Mouse (Mus musculus): ENCODE measurements around the gene Zfp398. TPM values are rescaled to one million over a fixed set of nuclear protein-coding genes. Genes with fewer than 3 reads are reported as not detected.

The Zfp398 gene
- total and polyA plus RNA-seq, 2 experiments from 2014 or later: 13.0 to 24.2 TPM

DNA sequence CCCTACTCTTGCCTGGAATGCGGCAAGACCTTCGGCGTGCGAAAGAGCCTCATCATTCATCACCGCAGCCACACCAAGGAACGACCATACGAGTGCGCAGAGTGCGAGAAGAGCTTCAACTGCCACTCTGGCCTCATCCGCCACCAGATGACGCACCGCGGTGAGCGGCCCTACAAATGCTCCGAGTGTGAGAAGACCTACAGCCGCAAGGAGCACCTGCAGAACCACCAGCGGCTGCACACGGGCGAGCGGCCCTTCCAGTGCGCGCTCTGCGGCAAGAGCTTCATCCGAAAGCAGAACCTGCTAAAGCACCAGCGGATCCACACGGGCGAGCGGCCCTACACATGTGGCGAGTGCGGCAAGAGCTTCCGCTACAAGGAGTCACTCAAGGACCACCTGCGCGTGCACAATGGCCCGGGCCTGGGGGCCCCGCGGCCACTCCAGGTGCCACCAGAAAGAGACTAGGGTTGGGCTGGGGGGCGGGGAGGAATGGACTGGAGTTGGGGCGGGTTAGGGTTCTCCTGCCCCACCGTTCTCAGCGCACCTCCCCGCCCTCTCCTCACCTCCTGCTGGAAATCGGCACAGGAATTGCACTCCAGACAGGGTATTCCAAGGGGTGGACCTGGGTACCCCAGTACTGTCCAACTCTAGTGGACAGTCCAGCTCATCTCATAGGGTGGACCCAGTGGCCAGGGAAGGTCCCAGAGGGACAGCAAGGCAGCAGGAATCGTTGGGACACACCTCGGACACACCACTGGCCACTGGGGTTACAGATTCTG lies 69.6 kb downstream of the Zfp398 start:
- no peak for TF ChIP-seq CTCF (IDR thresholded peaks at IDR 0.05; ENCODE audit: low read depth)
- DNase-seq (ENCODE audit: low spot score) (no peak), ATAC-seq (peak; percentile 30; the same call in 1 of the 2 replicates)
- 62% methylated on average over 44 of the region's 44 CpGs for WGBS
- Histone ChIP-seq H3K9me3 (ENCODE audit: low read length) (no peaks in the 10 kb centered on the region), H3K36me3 (ENCODE audit: insufficient read depth, low read length) (peaks cover 52% of the 10 kb centered on the region), H3K4me3 (ENCODE audit: low read length) (no peak overlapping the region), H3K27me3 (ENCODE audit: insufficient read depth, low read length) (no peaks in the 10 kb centered on the region), H3K4me2 (ENCODE audit: low read depth, low read length) (no peak overlapping the region), H3K27ac (no peak overlapping the region), H3K9ac (replicated peaks; ENCODE audit: low read length) (no peak overlapping the region), H3K4me1 (ENCODE audit: insufficient read depth, low read length) (no peaks in the 10 kb centered on the region)

DNA sequence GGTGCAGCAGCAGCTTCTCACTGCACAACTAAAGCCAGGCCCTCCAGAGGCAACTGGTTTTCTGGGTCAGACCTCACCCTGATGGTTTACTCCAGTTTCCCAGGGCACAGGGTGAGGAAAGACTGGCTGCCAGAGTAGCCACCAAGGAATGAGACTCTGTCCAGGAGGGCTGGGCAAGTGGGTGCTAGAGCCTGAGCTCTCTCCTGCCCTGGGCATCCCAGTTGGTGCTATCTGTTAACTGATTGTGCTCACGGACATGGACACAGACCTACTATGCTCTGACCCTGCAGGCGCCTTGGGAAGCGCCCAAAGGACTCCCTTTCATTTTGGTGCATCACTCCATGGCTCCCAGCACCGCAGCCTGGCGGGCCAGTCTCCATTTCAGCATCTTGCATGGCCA lies 70.9 kb downstream of the Zfp398 start:
- Histone ChIP-seq H3K27ac (no peak overlapping the region), H3K9ac (replicated peaks; ENCODE audit: low read length) (no peak overlapping the region), H3K9me3 (ENCODE audit: low read length) (no peaks in the 10 kb centered on the region), H3K27me3 (ENCODE audit: insufficient read depth, low read length) (no peaks in the 10 kb centered on the region), H3K4me1 (ENCODE audit: insufficient read depth, low read length) (no peaks in the 10 kb centered on the region), H3K4me2 (ENCODE audit: low read depth, low read length) (no peak overlapping the region), H3K36me3 (ENCODE audit: insufficient read depth, low read length) (peaks cover 41% of the 10 kb centered on the region), H3K4me3 (ENCODE audit: low read length) (no peak overlapping the region)
- no peak for TF ChIP-seq CTCF (IDR thresholded peaks at IDR 0.05; ENCODE audit: low read depth)
- 97% methylated on average over 5 of the region's 5 CpGs for WGBS
- no peak for ATAC-seq
- DNase-seq (ENCODE audit: low spot score): no peak

DNA sequence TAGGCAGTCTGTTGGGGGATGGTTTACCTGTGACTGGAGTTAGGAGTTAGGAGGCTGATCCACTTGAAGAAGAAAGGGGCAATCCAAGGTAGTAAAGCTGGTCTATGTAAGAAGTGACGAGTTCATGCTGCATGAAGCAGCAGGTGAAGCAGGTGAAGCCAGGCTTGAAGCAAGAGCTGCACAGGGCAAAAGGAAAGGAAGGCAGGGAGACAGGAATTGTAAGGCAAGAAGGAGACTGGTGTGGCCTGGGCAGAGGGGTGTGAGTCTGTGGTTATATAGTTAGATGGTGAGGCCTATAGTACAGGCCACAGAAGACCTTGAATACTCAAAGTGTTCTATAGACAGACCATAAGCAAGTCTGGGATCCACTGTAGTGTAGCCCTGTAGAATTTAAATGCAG lies 73.5 kb downstream of the Zfp398 start:
- peaks cover 21% of the 10 kb centered on the region for H3K36me3 ChIP-seq (ENCODE audit: insufficient read depth, low read length)
- H3K4me2 ChIP-seq (ENCODE audit: low read depth, low read length): no peak overlapping the region
- no peaks in the 10 kb centered on the region for H3K4me1 ChIP-seq (ENCODE audit: insufficient read depth, low read length)
- H3K27me3 ChIP-seq (ENCODE audit: insufficient read depth, low read length): no peaks in the 10 kb centered on the region
- WGBS: 90% methylated on average over 1 of the region's 1 CpGs
- no peak for TF ChIP-seq CTCF (IDR thresholded peaks at IDR 0.05; ENCODE audit: low read depth)
- no peak overlapping the region for H3K9ac ChIP-seq (replicated peaks; ENCODE audit: low read length)
- DNase-seq (ENCODE audit: low spot score): no peak
- no peak overlapping the region for H3K4me3 ChIP-seq (ENCODE audit: low read length)
- no peaks in the 10 kb centered on the region for H3K9me3 ChIP-seq (ENCODE audit: low read length)
- no peak for ATAC-seq
- no peak overlapping the region for H3K27ac ChIP-seq

DNA sequence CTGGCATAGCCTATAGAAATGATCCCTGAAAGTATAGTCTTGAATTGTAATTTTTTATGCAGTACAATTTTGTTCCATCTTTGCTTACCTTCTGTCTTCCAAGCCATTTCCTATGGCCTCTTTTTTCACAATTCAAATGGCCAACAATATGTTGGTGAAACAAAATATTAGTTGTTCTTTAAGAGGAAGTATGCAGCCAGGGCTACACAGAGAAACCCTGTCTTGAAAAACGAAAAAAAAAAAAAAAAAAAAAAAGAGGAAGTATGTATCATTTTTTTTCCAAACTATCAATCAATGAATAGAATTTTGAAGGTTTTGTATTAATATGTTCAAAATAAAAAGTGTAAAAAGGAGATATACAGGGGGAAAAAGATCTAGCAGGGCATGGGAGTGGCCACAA lies 76.2 kb downstream of the Zfp398 start:
- ATAC-seq (no peak), DNase-seq (ENCODE audit: low spot score) (no peak)
- Histone ChIP-seq H3K9me3 (ENCODE audit: low read length) (no peaks in the 10 kb centered on the region), H3K4me2 (ENCODE audit: low read depth, low read length) (no peak overlapping the region), H3K9ac (replicated peaks; ENCODE audit: low read length) (no peak overlapping the region), H3K4me1 (ENCODE audit: insufficient read depth, low read length) (no peaks in the 10 kb centered on the region), H3K27me3 (ENCODE audit: insufficient read depth, low read length) (no peaks in the 10 kb centered on the region), H3K27ac (no peak overlapping the region), H3K4me3 (ENCODE audit: low read length) (no peak overlapping the region), H3K36me3 (ENCODE audit: insufficient read depth, low read length) (no peaks in the 10 kb centered on the region)
- TF ChIP-seq CTCF (IDR thresholded peaks at IDR 0.05; ENCODE audit: low read depth): no peak
- WGBS: 62% methylated on average over 1 of the region's 1 CpGs

DNA sequence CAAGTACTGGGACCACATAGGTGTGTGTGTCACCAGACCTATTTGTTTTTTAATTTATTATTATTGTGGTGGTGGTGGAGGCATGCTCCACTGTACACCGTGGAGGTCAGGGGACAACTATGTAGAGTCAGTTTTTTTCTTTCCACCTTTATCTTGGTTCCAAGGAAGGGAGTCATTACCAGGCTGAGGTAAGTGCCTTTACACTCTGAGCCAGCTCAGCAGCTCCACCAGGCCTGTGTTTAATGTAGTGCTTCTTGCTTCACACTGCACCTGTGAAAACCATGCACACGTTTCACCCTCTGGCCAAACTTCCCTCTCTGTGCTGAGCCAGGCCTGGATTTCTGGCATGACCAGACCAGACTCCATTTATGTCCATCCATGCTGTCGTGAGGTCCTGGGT lies 77.5 kb downstream of the Zfp398 start:
- H3K4me2 ChIP-seq (ENCODE audit: low read depth, low read length): no peak overlapping the region
- no peak for ATAC-seq
- WGBS: 59% methylated on average over 3 of the region's 3 CpGs
- H3K9me3 ChIP-seq (ENCODE audit: low read length): no peaks in the 10 kb centered on the region
- H3K27ac ChIP-seq: no peak overlapping the region
- H3K4me1 ChIP-seq (ENCODE audit: insufficient read depth, low read length): no peaks in the 10 kb centered on the region
- H3K27me3 ChIP-seq (ENCODE audit: insufficient read depth, low read length): no peaks in the 10 kb centered on the region
- DNase-seq (ENCODE audit: low spot score): no peak
- TF ChIP-seq CTCF (IDR thresholded peaks at IDR 0.05; ENCODE audit: low read depth): no peak
- H3K36me3 ChIP-seq (ENCODE audit: insufficient read depth, low read length): no peaks in the 10 kb centered on the region
- no peak overlapping the region for H3K9ac ChIP-seq (replicated peaks; ENCODE audit: low read length)
- no peak overlapping the region for H3K4me3 ChIP-seq (ENCODE audit: low read length)

DNA sequence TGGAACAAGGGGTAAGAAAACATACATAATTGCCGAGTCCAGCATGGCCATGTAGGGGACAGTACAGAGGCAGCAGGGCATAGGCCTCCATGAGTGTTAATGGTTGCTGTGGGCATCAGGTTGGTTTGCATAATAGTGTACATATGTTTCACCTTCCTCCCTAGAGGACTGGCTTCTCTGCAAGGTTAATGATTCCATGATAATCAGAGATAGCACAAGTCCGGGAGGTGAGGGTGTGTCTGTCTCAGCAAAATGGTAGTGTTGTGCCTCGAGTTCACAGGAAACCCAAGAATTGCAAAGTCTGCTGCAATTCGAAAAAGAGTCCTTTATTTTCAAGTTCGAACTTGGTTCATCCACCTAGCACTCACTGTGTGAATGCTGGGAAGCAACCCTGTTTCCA lies 81.6 kb downstream of the Zfp398 start:
- Histone ChIP-seq H3K4me2 (ENCODE audit: low read depth, low read length) (no peak overlapping the region), H3K9me3 (ENCODE audit: low read length) (no peaks in the 10 kb centered on the region), H3K36me3 (ENCODE audit: insufficient read depth, low read length) (no peaks in the 10 kb centered on the region), H3K27ac (no peak overlapping the region), H3K4me3 (ENCODE audit: low read length) (no peak overlapping the region), H3K9ac (replicated peaks; ENCODE audit: low read length) (no peak overlapping the region), H3K4me1 (ENCODE audit: insufficient read depth, low read length) (peaks cover 9% of the 10 kb centered on the region), H3K27me3 (ENCODE audit: insufficient read depth, low read length) (no peaks in the 10 kb centered on the region)
- WGBS: 83% methylated on average over 5 of the region's 5 CpGs
- no peak for ATAC-seq
- DNase-seq (ENCODE audit: low spot score): no peak
- no peak for TF ChIP-seq CTCF (IDR thresholded peaks at IDR 0.05; ENCODE audit: low read depth)

DNA sequence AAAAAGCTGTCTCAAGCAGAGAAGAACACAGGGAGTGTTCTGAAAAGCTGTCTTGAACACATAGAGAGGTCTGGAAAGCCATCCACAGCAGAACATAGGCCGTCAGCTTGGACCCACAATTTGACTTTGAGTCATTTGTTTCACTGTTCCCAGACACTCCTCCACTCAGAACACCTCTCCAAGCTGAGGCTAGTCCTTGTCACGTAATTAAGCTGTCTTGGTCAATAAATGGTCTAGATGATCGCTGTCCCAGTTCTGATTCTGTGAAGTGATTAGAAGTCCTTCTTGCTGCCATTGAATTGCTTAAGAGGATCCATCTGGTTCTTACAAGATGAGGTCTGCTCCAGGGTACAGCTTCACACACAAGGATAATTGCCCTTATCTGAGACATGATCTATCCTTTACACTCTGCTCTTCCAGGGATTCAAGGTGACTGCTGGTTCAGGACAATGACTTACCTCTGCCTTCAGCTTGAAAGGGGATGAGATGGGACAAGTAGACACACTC lies 83.4 kb downstream of the Zfp398 start:
- ATAC-seq (no peak), DNase-seq (ENCODE audit: low spot score) (no peak)
- no peak for TF ChIP-seq CTCF (IDR thresholded peaks at IDR 0.05; ENCODE audit: low read depth)
- Histone ChIP-seq H3K4me2 (ENCODE audit: low read depth, low read length) (no peak overlapping the region), H3K27me3 (ENCODE audit: insufficient read depth, low read length) (no peaks in the 10 kb centered on the region), H3K27ac (no peak overlapping the region), H3K9ac (replicated peaks; ENCODE audit: low read length) (no peak overlapping the region), H3K4me3 (ENCODE audit: low read length) (no peak overlapping the region), H3K36me3 (ENCODE audit: insufficient read depth, low read length) (no peaks in the 10 kb centered on the region), H3K4me1 (ENCODE audit: insufficient read depth, low read length) (peaks cover 10% of the 10 kb centered on the region), H3K9me3 (ENCODE audit: low read length) (no peaks in the 10 kb centered on the region)
- WGBS: 86% methylated on average over 3 of the region's 3 CpGs

Measured in hindbrain, postnatal 0 days (tissue).